Mouse (Mus musculus) kidney, adult 2 months (tissue): ENCODE results near the gene Lmo4.

ENCODE experiments used
- CTCF ChIP-seq: fragments of 200-500 bp; conservative IDR thresholded peaks from 2 replicates; pipeline ENCODE4 v1.5.1; 2011; ENCODE audit warnings: low read depth, mild to moderate bottlenecking, control low read depth, low read length, moderate library complexity, mixed read lengths; ENCODE audit not compliant: insufficient read depth, insufficient read length
- POLR2A ChIP-seq: fragments of 200-500 bp; IDR thresholded peaks from one replicate; pipeline ENCODE4 v1.6.1; 2011; ENCODE audit warnings: low read depth, low read length, control low read depth

GRCm38 (mm10) chr3:144148234-144148633 is 56.8 kb downstream of the Lmo4 start:
- TF ChIP-seq CTCF, result no peak
- TF ChIP-seq POLR2A, result no peak
